12 mouse cellular contexts compared by ENCODE assay signal in the genomic region with DNA sequence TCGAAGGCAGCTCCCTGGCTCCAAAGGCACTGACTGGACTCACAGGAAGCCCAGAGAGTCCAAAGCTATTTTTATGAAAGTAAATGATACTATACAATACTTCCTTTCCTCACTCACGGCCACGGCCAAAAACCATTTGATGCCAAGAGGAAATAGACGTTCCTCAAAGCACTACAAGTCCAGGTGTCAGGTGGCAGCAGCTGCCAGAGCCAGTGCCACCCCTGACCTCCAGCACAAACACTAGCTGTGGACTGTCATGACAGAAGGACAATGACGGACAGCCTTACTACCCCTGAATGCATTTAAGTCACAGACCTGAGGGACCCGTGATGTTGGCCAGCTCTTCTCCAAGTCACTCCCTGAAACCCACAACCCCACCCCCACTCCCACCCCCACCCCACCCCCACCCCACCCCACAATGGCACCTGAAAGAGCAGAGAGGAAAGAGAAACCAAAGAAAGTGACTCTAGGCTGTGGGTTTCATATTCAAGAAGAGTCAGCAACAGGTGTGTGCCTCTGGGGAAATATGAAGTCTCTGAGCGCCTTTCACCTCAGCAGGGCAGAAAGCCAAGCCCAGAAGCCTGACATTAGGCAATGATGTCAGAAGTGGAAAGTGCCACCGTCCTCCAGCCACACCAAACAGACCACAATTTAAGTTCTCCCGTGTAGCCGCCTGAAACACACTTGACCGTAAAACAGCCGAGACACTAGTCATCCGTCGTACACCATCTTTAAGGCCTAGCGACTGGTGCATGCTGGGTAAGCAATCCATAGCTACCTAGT. TPM values are rescaled to one million over a fixed set of nuclear protein-coding genes. Genes with fewer than 3 reads are reported as not detected.
DNase-seq lines count a peak whose midpoint lies in the region; ATAC-seq and TF ChIP-seq lines count a peak whose summit lies in the region.
"Had no signal": no experiment of that assay in that cellular context is flagged by ENCODE, and none has a peak within 500 bp of the region (broad histone marks: within the 10 kb centered on the region; RNA-seq: fewer than 3 reads in every experiment).

No protein-coding gene starts in this region.

- no peak overlapping the region for H3K4me2 ChIP-seq in lung, embryonic 15.5 days

- ATAC-seq in lung, embryonic 15.5 days (ENCODE audit: borderline replicate concordance, extremely low read depth, low FRiP score, low TSS enrichment): no peak

- no peak overlapping the region for H3K4me3 ChIP-seq in lung, embryonic 15.5 days
- peak overlapping the region; percentile 11 for H3K4me3 ChIP-seq in thymus, adult 2 months (ENCODE audit: control insufficient read depth, insufficient read depth, low read length)
- H3K4me3 ChIP-seq: limb, embryonic 10.5 days had no signal

- H3K27me3 ChIP-seq in lung, embryonic 15.5 days: no peaks in the 10 kb centered on the region
- no peaks in the 10 kb centered on the region for H3K27me3 ChIP-seq in thymus, adult 2 months (ENCODE audit: control insufficient read depth, insufficient read depth, low read length)

- H3K36me3 ChIP-seq in lung, embryonic 15.5 days: no peaks in the 10 kb centered on the region
- H3K36me3 ChIP-seq in thymus, adult 2 months (ENCODE audit: control insufficient read depth, insufficient read depth, low read length): no peaks in the 10 kb centered on the region
- H3K36me3 ChIP-seq: limb, embryonic 10.5 days had no signal

- no peak for TF ChIP-seq CTCF in thymus, adult 2 months (IDR thresholded peaks at IDR 0.05; ENCODE audit: borderline replicate concordance, control insufficient read depth, extremely low read depth, insufficient read depth, low read length, poor library complexity)

- no peaks in the 10 kb centered on the region for H3K9me3 ChIP-seq in lung, embryonic 15.5 days
- H3K9me3 ChIP-seq: limb, embryonic 10.5 days had no signal

- peak overlapping the region; percentile 16; the same call in 1 of the 2 replicates for H3K27ac ChIP-seq in lung, embryonic 15.5 days
- peak overlapping the region; percentile 85 for H3K27ac ChIP-seq in thymus, adult 2 months (ENCODE audit: control insufficient read depth, insufficient read depth, low read length)
- H3K27ac ChIP-seq: limb, embryonic 10.5 days had no signal

- peaks cover 43% of the 10 kb centered on the region for H3K4me1 ChIP-seq in lung, embryonic 15.5 days
- H3K4me1 ChIP-seq in thymus, adult 2 months (replicated peaks; ENCODE audit: control insufficient read depth, insufficient read depth, low read length): peaks cover 21% of the 10 kb centered on the region

- no peak overlapping the region for H3K9ac ChIP-seq in lung, embryonic 15.5 days

- DNase-seq in kidney, adult 9 months: peak; percentile 14
- no peak for DNase-seq in kidney, adult 11 months
- DNase-seq in adipocyte (ENCODE audit: low spot score): peak; percentile 35
- DNase-seq in thymus, adult 2 months: peak; percentile 57
- DNase-seq in left cerebral cortex, adult 11 months (ENCODE audit: low spot score): no peak
- no peak for DNase-seq in ovary, postnatal 10 days (ENCODE audit: low spot score)
- DNase-seq in cerebellum, postnatal 36 days: no peak
- DNase-seq: heart, adult 18-20 months; midbrain, embryonic 14.5 days; retina, postnatal 1 day had no signal

- WGBS in lung, embryonic 15.5 days: 55% methylated on average over 15 of the region's 15 CpGs
- WGBS in thymus, adult 2 months: 5% methylated on average over 15 of the region's 15 CpGs

- TF ChIP-seq POLR2A in thymus, adult 2 months (IDR thresholded peaks at IDR 0.05; ENCODE audit: control insufficient read depth, extremely low read depth, insufficient read depth, low read length, poor library complexity): no peak

RNA-seq across cellular contexts. Expression of a gene that starts 45.5 kb away (rescaled TPM):
- 62.6 and 78.8 TPM in 2 replicates for polyA plus RNA-seq in lung, embryonic 15.5 days (2015; fragmentation: Nextera tagmentation; extraction: Ambion mirVana)
- polyA plus RNA-seq in thymus, adult 2 months (2012; rRNA removed): 25.7 and 30.3 TPM in 2 replicates

Comparison
In these comparisons a context has a peak if more than half of its experiments do, and no peak if none do; other contexts are left out.
1. DNase-seq: peak in kidney, adult 9 months (single experiment), adipocyte (single experiment) and thymus, adult 2 months (single experiment); none in kidney, adult 11 months (single experiment), left cerebral cortex, adult 11 months (single experiment), ovary, postnatal 10 days (single experiment) and cerebellum, postnatal 36 days (0 of 2).